Mouse (Mus musculus): ENCODE data around the gene Ipo8. TPM values are rescaled to one million over a fixed set of nuclear protein-coding genes. Genes with fewer than 3 reads are reported as not detected.

The Ipo8 gene
- polyA plus RNA-seq, 1 experiment from 2014 or later, result 28.9 TPM

DNA sequence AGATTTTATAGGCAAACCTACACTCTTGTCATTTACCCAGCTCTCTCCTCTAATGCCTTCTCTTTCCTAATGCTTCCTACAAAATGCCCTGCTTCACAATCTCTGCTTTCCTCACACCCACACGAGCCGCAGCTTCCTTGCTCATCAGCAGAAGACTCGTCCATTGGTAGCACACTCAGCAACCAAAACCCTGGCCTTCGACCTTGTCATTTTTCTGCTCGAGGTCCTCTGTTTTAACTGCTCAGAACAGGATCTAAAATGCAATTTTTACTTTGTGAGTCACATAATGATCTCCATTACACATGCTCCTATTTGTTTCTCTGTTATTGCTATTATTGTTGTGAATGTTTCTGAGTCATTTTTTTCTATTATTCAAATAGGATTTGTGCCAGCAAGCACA lies 45.1 kb downstream of the Ipo8 start:
- H3K9me3 ChIP-seq (ENCODE audit: low read depth, low read length), result no peaks in the 10 kb centered on the region
- ATAC-seq (ENCODE audit: insufficient read depth), result no peak

DNA sequence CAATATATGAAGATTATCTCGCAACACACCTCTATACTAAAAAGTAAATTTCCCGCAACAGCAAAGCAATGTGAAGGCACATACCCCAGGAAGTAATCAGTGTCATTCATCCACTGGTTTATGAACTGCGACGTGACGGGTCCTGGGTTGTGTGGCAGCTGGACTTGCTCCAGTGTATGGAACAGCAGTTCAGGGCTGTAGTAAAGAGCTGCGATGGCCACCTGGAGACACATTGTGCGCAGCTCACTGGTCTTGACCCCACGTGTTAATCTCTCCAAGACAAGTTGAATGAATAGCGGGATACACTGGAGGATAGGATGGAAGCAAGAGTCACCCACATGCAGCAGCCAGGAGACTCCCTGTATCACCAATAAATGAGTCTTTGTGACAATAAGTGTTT lies 46.8 kb downstream of the Ipo8 start:
- WGBS, result 75% methylated on average over 9 of the region's 9 CpGs
- H3K4me2 ChIP-seq, result no peak overlapping the region
- H3K4me1 ChIP-seq (ENCODE audit: insufficient read depth), result no peaks in the 10 kb centered on the region
- no peak overlapping the region for H3K4me3 ChIP-seq (ENCODE audit: low read depth, low read length)
- DNase-seq (no peak), ATAC-seq (ENCODE audit: insufficient read depth) (no peak)
- peaks cover 47% of the 10 kb centered on the region for H3K36me3 ChIP-seq (ENCODE audit: insufficient read depth)
- no peak for TF ChIP-seq CTCF (IDR thresholded peaks at IDR 0.05; ENCODE audit: low read depth)
- no peak overlapping the region for H3K9ac ChIP-seq
- H3K27ac ChIP-seq (ENCODE audit: low read depth), result no peak overlapping the region
- H3K9me3 ChIP-seq (ENCODE audit: low read depth, low read length), result no peaks in the 10 kb centered on the region
- no peaks in the 10 kb centered on the region for H3K27me3 ChIP-seq (ENCODE audit: insufficient read depth, low read length)

More for the DNA sequence above, 45.1 kb downstream of the Ipo8 start:
- no peak for DNase-seq
- H3K36me3 ChIP-seq (ENCODE audit: insufficient read depth), result peaks cover 41% of the 10 kb centered on the region
- H3K4me2 ChIP-seq, result no peak overlapping the region
- H3K27me3 ChIP-seq (ENCODE audit: insufficient read depth, low read length), result no peaks in the 10 kb centered on the region
- H3K9ac ChIP-seq, result no peak overlapping the region
- H3K27ac ChIP-seq (ENCODE audit: low read depth), result no peak overlapping the region
- H3K4me3 ChIP-seq (ENCODE audit: low read depth, low read length), result no peak overlapping the region
- TF ChIP-seq CTCF (IDR thresholded peaks at IDR 0.05; ENCODE audit: low read depth), result no peak
- 82% methylated on average over 5 of the region's 5 CpGs for WGBS
- no peaks in the 10 kb centered on the region for H3K4me1 ChIP-seq (ENCODE audit: insufficient read depth)

DNA sequence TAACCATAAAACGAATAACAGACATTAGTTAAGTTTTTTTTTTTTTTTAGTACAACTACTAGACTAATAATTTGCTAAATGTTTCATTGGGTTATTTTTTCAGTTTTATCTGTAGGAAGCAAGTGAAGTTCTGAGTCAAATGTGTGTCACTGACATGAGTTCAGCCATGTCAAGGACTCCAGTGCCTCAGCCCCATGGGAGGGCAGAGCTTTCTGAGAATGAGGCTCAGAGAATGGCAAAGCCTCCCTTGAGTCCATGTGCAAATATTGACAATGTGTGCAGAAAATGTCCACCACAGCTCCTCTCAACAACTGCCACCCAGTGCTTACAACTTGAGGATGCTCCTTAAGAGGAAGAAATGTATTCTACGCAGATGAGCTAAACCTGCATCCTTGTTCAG lies 55.0 kb downstream of the Ipo8 start:
- H3K9me3 ChIP-seq (ENCODE audit: low read depth, low read length), result no peaks in the 10 kb centered on the region
- H3K4me3 ChIP-seq (ENCODE audit: low read depth, low read length), result no peak overlapping the region
- no peaks in the 10 kb centered on the region for H3K4me1 ChIP-seq (ENCODE audit: insufficient read depth)
- H3K36me3 ChIP-seq (ENCODE audit: insufficient read depth), result peaks cover 56% of the 10 kb centered on the region
- DNase-seq, result no peak
- WGBS, result 95% methylated on average over 2 of the region's 2 CpGs
- no peak overlapping the region for H3K27ac ChIP-seq (ENCODE audit: low read depth)
- ATAC-seq (ENCODE audit: insufficient read depth), result no peak
- TF ChIP-seq CTCF (IDR thresholded peaks at IDR 0.05; ENCODE audit: low read depth), result no peak
- H3K9ac ChIP-seq, result no peak overlapping the region
- H3K27me3 ChIP-seq (ENCODE audit: insufficient read depth, low read length), result no peaks in the 10 kb centered on the region
- H3K4me2 ChIP-seq, result no peak overlapping the region

DNA sequence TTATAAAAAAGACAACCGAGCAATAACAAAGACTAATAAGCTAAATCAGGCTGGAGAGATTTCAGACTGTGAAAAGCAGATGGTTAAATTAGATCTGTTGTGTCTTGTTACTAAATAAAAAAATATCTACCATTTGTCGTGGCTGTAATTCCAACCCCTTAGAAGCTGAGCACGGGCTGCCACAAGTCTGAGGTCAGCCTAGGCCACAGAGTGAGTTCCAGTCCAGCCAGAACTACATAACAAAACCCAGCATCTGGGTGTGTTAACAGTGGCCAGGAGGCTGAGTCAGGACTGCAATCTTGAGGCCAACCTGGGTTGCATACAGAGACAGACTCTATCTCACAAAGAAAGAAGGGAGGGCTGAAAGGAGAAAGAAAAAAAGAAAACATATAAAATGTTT lies 59.8 kb downstream of the Ipo8 start:
- TF ChIP-seq CTCF (IDR thresholded peaks at IDR 0.05; ENCODE audit: low read depth), result no peak
- ATAC-seq (ENCODE audit: insufficient read depth) (no peak), DNase-seq (no peak)
- H3K36me3 ChIP-seq (ENCODE audit: insufficient read depth), result peaks cover 41% of the 10 kb centered on the region
- H3K27me3 ChIP-seq (ENCODE audit: insufficient read depth, low read length), result no peaks in the 10 kb centered on the region
- H3K9ac ChIP-seq, result no peak overlapping the region
- no peaks in the 10 kb centered on the region for H3K9me3 ChIP-seq (ENCODE audit: low read depth, low read length)
- no peak overlapping the region for H3K27ac ChIP-seq (ENCODE audit: low read depth)
- H3K4me3 ChIP-seq (ENCODE audit: low read depth, low read length), result no peak overlapping the region
- no peak overlapping the region for H3K4me2 ChIP-seq
- H3K4me1 ChIP-seq (ENCODE audit: insufficient read depth), result no peaks in the 10 kb centered on the region
- 76% methylated on average over 3 of the region's 3 CpGs for WGBS

DNA sequence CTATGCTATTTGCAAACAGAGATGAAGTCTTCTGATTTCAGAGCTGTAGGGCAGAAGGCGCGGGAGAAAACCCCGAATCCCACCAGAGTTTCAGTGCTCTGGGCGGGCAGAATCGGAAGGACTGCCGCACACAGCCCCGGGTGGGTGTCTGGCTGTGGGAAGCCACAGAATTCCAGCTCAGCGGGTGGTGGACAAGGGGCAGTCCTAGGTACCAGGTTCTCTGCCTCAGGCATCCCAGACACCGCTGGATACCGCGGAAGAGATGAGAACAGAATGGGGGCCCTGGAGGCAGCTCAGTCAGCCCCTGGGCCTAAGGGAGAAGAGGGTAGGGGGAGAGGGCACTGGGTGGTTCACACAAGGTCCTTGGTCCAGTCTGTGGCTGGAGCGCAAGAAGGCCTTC lies 62.8 kb downstream of the Ipo8 start:
- Histone ChIP-seq H3K4me1 (ENCODE audit: insufficient read depth) (no peaks in the 10 kb centered on the region), H3K4me3 (ENCODE audit: low read depth, low read length) (no peak overlapping the region), H3K27ac (ENCODE audit: low read depth) (no peak overlapping the region), H3K4me2 (no peak overlapping the region), H3K27me3 (ENCODE audit: insufficient read depth, low read length) (no peaks in the 10 kb centered on the region), H3K9ac (no peak overlapping the region), H3K36me3 (ENCODE audit: insufficient read depth) (0 out of 2 replicates have a peak, but pooled peaks cover 15% of the 10 kb centered on the region), H3K9me3 (ENCODE audit: low read depth, low read length) (no peaks in the 10 kb centered on the region)
- ATAC-seq (ENCODE audit: insufficient read depth), result no peak
- no peak for TF ChIP-seq CTCF (IDR thresholded peaks at IDR 0.05; ENCODE audit: low read depth)
- no peak for DNase-seq
- WGBS, result 88% methylated on average over 12 of the region's 12 CpGs

DNA sequence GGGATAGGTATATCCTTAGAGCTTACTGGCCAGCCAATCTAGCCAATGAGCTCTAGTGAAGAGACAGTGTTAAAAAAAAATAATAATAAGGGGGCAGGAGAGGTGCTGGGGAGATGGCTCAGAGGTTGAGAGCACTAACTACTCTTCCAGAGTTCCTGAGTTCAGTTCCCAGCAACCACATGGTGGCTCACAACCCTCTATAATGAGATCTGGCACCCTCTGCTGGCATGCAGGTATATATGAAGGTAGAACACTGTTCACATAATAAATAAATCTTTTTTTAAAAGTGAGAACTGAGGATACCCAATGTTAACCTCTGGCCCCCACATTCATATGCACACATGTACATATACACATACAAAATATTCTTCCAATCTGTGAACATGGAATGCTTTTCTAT lies 64.0 kb downstream of the Ipo8 start:
- DNase-seq (no peak), ATAC-seq (ENCODE audit: insufficient read depth) (no peak)
- Histone ChIP-seq H3K27me3 (ENCODE audit: insufficient read depth, low read length) (no peaks in the 10 kb centered on the region), H3K27ac (ENCODE audit: low read depth) (no peak overlapping the region), H3K4me1 (ENCODE audit: insufficient read depth) (no peaks in the 10 kb centered on the region), H3K36me3 (ENCODE audit: insufficient read depth) (0 out of 2 replicates have a peak, but pooled peaks cover 11% of the 10 kb centered on the region), H3K4me3 (ENCODE audit: low read depth, low read length) (no peak overlapping the region), H3K9ac (no peak overlapping the region), H3K9me3 (ENCODE audit: low read depth, low read length) (no peaks in the 10 kb centered on the region), H3K4me2 (no peak overlapping the region)
- TF ChIP-seq CTCF (IDR thresholded peaks at IDR 0.05; ENCODE audit: low read depth), result no peak

DNA sequence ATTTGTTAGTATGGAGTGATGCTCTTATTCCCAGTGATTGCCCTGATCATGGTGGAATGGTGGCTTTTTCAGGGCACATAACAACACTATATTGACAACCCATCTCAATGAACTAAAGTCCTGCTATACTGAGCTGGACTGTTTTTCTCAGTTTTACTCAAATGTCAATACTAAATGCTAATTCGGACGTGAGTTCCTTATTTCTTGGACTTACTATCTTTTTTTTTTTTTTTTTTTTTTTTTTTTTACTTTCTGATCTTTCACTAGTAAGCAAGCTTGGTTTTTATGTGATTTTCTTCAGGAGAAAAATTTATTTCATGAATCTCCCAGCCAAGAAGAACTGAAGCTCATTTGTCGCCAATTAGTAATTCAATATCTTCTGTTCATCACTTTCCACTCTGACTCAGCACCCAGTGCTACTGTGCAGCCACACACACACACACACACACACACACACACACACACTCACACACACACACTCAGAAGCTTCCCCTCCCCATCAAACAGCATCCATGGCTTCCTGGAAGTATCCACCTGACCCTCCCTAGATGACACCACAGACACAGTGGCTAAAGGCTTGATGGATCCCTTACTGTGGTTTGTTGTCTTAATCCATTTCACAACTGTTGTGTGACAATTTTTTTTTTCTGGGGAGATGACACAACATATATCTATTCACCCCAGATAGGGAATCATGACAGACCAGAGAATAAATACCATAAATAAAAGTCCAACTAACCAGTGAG lies 69.1 kb downstream of the Ipo8 start:
- Histone ChIP-seq H3K9me3 (ENCODE audit: low read depth, low read length) (no peaks in the 10 kb centered on the region), H3K27ac (ENCODE audit: low read depth) (no peak overlapping the region), H3K4me2 (no peak overlapping the region), H3K4me1 (ENCODE audit: insufficient read depth) (no peaks in the 10 kb centered on the region), H3K4me3 (ENCODE audit: low read depth, low read length) (no peak overlapping the region), H3K9ac (no peak overlapping the region), H3K27me3 (ENCODE audit: insufficient read depth, low read length) (no peaks in the 10 kb centered on the region), H3K36me3 (ENCODE audit: insufficient read depth) (no peaks in the 10 kb centered on the region)
- ATAC-seq (ENCODE audit: insufficient read depth) (no peak), DNase-seq (no peak)
- 84% methylated on average over 3 of the region's 3 CpGs for WGBS
- TF ChIP-seq CTCF (IDR thresholded peaks at IDR 0.05; ENCODE audit: low read depth), result no peak
